Mouse (Mus musculus): Measurements from ENCODE around the gene Pnma1.

DNA sequence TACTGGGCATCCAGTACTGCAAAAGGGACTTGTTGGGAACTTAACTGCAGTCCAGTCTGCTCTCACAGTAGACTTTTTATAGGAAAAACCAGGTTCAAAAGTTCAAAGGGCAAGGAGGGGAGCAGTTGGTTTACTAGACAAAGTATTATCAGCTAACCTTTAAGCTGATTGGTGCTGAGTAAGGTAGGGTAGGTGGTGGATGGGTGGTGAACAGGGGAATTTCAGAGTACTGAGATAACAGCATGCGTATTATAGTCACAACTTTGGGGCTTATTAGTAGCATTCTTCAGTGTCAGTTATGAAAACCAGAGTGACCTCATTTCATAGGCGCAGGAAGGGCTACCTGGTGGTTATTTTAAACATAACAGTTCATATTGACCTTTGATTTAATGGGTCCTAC lies 48.7 kb downstream of the Pnma1 start:
- TF ChIP-seq GATA1 (IDR thresholded peaks at IDR 0.05; ENCODE audit: borderline replicate concordance, low read length) = no peak
- no peak for TF ChIP-seq FLI1 (IDR thresholded peaks at IDR 0.05; ENCODE audit: low read length)

All from megakaryocyte, embryonic 14.5 days (primary cell).